Mouse (Mus musculus): ENCODE data around the gene Haghl. TPM values are rescaled to one million over a fixed set of nuclear protein-coding genes. Genes with fewer than 3 reads are reported as not detected.

Gene Haghl
- polyA plus RNA-seq, 2 experiments = 69.3 to 113 TPM

GRCm38 (mm10) chr17:25783861-25784574 lies 1.5 kb downstream of the Haghl start:
- no peak for TF ChIP-seq POLR2A (IDR thresholded peaks at IDR 0.05; ENCODE audit: borderline replicate concordance, extremely low read depth, insufficient read depth, insufficient read length)
- Histone ChIP-seq H3K36me3 (ENCODE audit: control insufficient read depth, insufficient read depth, low read length) (peaks cover 38% of the 10 kb centered on the region), H3K27ac (replicated peaks; ENCODE audit: low read depth, low read length) (no peak overlapping the region), H3K4me2 (replicated peaks; ENCODE audit: low read depth, low read length, severe bottlenecking) (peak overlapping the region; percentile 70), H3K4me3 (replicated peaks; ENCODE audit: low read length) (peak overlapping the region; percentile 53), H3K9me3 (ENCODE audit: control insufficient read depth, low read length) (no peaks in the 10 kb centered on the region), H3K27me3 (ENCODE audit: control insufficient read depth, insufficient read depth, low read length) (no peaks in the 10 kb centered on the region), H3K4me1 (ENCODE audit: control insufficient read depth, insufficient read depth, low read length) (peaks cover 13% of the 10 kb centered on the region), H3K9ac (ENCODE audit: low read depth, low read length, severe bottlenecking) (peak overlapping the region; percentile 52; the same call in 1 of the 2 replicates)
- no peak for DNase-seq (ENCODE audit: low spot score)
- 81% methylated on average over 15 of the region's 15 CpGs for WGBS
- ATAC-seq (ENCODE audit: low FRiP score, low read depth) = no peak

GRCm38 (mm10) chr17:25783086-25783485 lies 2.4 kb downstream of the Haghl start:
- Histone ChIP-seq H3K36me3 (ENCODE audit: control insufficient read depth, insufficient read depth, low read length) (peaks cover 37% of the 10 kb centered on the region), H3K4me2 (replicated peaks; ENCODE audit: low read depth, low read length, severe bottlenecking) (no peak overlapping the region), H3K27ac (replicated peaks; ENCODE audit: low read depth, low read length) (no peak overlapping the region), H3K27me3 (ENCODE audit: control insufficient read depth, insufficient read depth, low read length) (no peaks in the 10 kb centered on the region), H3K9ac (ENCODE audit: low read depth, low read length, severe bottlenecking) (0 out of 2 replicates have a peak overlapping the region, but pooled peaks have one; percentile 25), H3K4me1 (ENCODE audit: control insufficient read depth, insufficient read depth, low read length) (peaks cover 13% of the 10 kb centered on the region), H3K4me3 (replicated peaks; ENCODE audit: low read length) (no peak overlapping the region), H3K9me3 (ENCODE audit: control insufficient read depth, low read length) (no peaks in the 10 kb centered on the region)
- TF ChIP-seq POLR2A (IDR thresholded peaks at IDR 0.05; ENCODE audit: borderline replicate concordance, extremely low read depth, insufficient read depth, insufficient read length) = no peak
- ATAC-seq (ENCODE audit: low FRiP score, low read depth) (no peak), DNase-seq (ENCODE audit: low spot score) (no peak)
- 74% methylated on average over 7 of the region's 7 CpGs for WGBS

- Histone ChIP-seq H3K27ac (replicated peaks; ENCODE audit: low read depth, low read length) (no peak overlapping the region), H3K4me1 (ENCODE audit: control insufficient read depth, insufficient read depth, low read length) (peaks cover 13% of the 10 kb centered on the region), H3K9ac (ENCODE audit: low read depth, low read length, severe bottlenecking) (no peak overlapping the region), H3K36me3 (ENCODE audit: control insufficient read depth, insufficient read depth, low read length) (peaks cover 38% of the 10 kb centered on the region), H3K27me3 (ENCODE audit: control insufficient read depth, insufficient read depth, low read length) (no peaks in the 10 kb centered on the region), H3K4me3 (replicated peaks; ENCODE audit: low read length) (no peak overlapping the region), H3K9me3 (ENCODE audit: control insufficient read depth, low read length) (no peaks in the 10 kb centered on the region), H3K4me2 (replicated peaks; ENCODE audit: low read depth, low read length, severe bottlenecking) (no peak overlapping the region)
- TF ChIP-seq POLR2A (IDR thresholded peaks at IDR 0.05; ENCODE audit: borderline replicate concordance, extremely low read depth, insufficient read depth, insufficient read length) = no peak
- 74% methylated on average over 6 of the region's 6 CpGs for WGBS
- ATAC-seq (ENCODE audit: low FRiP score, low read depth) (no peak), DNase-seq (ENCODE audit: low spot score) (no peak)
Measured at GRCm38 (mm10) chr17:25781339-25781738, 4.1 kb downstream of the Haghl start.

GRCm38 (mm10) chr17:25777948-25778347 lies 7.5 kb downstream of the Haghl start:
- no peak for ATAC-seq (ENCODE audit: low FRiP score, low read depth)
- no peak overlapping the region for H3K27ac ChIP-seq (replicated peaks; ENCODE audit: low read depth, low read length)
- WGBS = 94% methylated on average over 5 of the region's 5 CpGs
- H3K4me3 ChIP-seq (replicated peaks; ENCODE audit: low read length) = no peak overlapping the region
- peaks cover 26% of the 10 kb centered on the region for H3K36me3 ChIP-seq (ENCODE audit: control insufficient read depth, insufficient read depth, low read length)
- no peak for DNase-seq (ENCODE audit: low spot score)
- TF ChIP-seq POLR2A (IDR thresholded peaks at IDR 0.05; ENCODE audit: borderline replicate concordance, extremely low read depth, insufficient read depth, insufficient read length) = no peak
- H3K4me1 ChIP-seq (ENCODE audit: control insufficient read depth, insufficient read depth, low read length) = peaks cover 5% of the 10 kb centered on the region
- H3K27me3 ChIP-seq (ENCODE audit: control insufficient read depth, insufficient read depth, low read length) = no peaks in the 10 kb centered on the region
- H3K9ac ChIP-seq (ENCODE audit: low read depth, low read length, severe bottlenecking) = no peak overlapping the region
- no peaks in the 10 kb centered on the region for H3K9me3 ChIP-seq (ENCODE audit: control insufficient read depth, low read length)
- no peak overlapping the region for H3K4me2 ChIP-seq (replicated peaks; ENCODE audit: low read depth, low read length, severe bottlenecking)

- ATAC-seq (ENCODE audit: low FRiP score, low read depth) (no peak), DNase-seq (ENCODE audit: low spot score) (no peak)
- Histone ChIP-seq H3K27me3 (ENCODE audit: control insufficient read depth, insufficient read depth, low read length) (no peaks in the 10 kb centered on the region), H3K4me1 (ENCODE audit: control insufficient read depth, insufficient read depth, low read length) (peaks cover 5% of the 10 kb centered on the region), H3K9me3 (ENCODE audit: control insufficient read depth, low read length) (no peaks in the 10 kb centered on the region), H3K9ac (ENCODE audit: low read depth, low read length, severe bottlenecking) (no peak overlapping the region), H3K36me3 (ENCODE audit: control insufficient read depth, insufficient read depth, low read length) (peaks cover 9% of the 10 kb centered on the region), H3K4me2 (replicated peaks; ENCODE audit: low read depth, low read length, severe bottlenecking) (no peak overlapping the region), H3K4me3 (replicated peaks; ENCODE audit: low read length) (no peak overlapping the region), H3K27ac (replicated peaks; ENCODE audit: low read depth, low read length) (no peak overlapping the region)
- no peak for TF ChIP-seq POLR2A (IDR thresholded peaks at IDR 0.05; ENCODE audit: borderline replicate concordance, extremely low read depth, insufficient read depth, insufficient read length)
- WGBS = 82% methylated on average over 10 of the region's 10 CpGs
Measured at GRCm38 (mm10) chr17:25775318-25776062, 10.0 kb downstream of the Haghl start.

Data from limb, embryonic 14.5 days (tissue).